Mouse (Mus musculus) ES-Bruce4 (cell line): ENCODE measurements around the gene Ginm1.

Source experiments
- CTCF ChIP-seq: IDR thresholded peaks from one replicate; pipeline ENCODE4 v1.8.1; 2011; ENCODE audit warnings: low read depth, low read length
- EP300 ChIP-seq: IDR thresholded peaks from 2 replicates; pipeline ENCODE4 v1.6.1; 2011; ENCODE audit warnings: low read depth, low read length; ENCODE audit not compliant: insufficient read depth
- POLR2A ChIP-seq: IDR thresholded peaks from one replicate; pipeline ENCODE4 v1.8.1; 2011; ENCODE audit warnings: low read length; ENCODE audit not compliant: insufficient read depth

- TF ChIP-seq POLR2A (no peak), CTCF (peak; percentile 27), EP300 (no peak)
Observed at GRCm38 (mm10) chr10:7809937-7810336, 17.3 kb upstream of the Ginm1 start.
